Mouse (Mus musculus) thymus, adult 2 months (tissue): ENCODE measurements around the gene Ran.

Experiments used
- CTCF ChIP-seq: fragments of 200-500 bp; IDR thresholded peaks from 2 replicates; pipeline ENCODE4 v1.5.1; 2012; ENCODE audit warnings: mild to moderate bottlenecking, control low read depth, low read length, moderate library complexity, borderline replicate concordance; ENCODE audit not compliant: control insufficient read depth, poor library complexity, insufficient read depth; ENCODE audit errors: extremely low read depth
- POLR2A ChIP-seq: fragments of 200-500 bp; IDR thresholded peaks from 2 replicates; pipeline ENCODE4 v1.6.1; 2012; ENCODE audit warnings: mild to moderate bottlenecking, low read length, control low read depth, moderate library complexity; ENCODE audit not compliant: control insufficient read depth, poor library complexity, insufficient read depth; ENCODE audit errors: extremely low read depth

DNA sequence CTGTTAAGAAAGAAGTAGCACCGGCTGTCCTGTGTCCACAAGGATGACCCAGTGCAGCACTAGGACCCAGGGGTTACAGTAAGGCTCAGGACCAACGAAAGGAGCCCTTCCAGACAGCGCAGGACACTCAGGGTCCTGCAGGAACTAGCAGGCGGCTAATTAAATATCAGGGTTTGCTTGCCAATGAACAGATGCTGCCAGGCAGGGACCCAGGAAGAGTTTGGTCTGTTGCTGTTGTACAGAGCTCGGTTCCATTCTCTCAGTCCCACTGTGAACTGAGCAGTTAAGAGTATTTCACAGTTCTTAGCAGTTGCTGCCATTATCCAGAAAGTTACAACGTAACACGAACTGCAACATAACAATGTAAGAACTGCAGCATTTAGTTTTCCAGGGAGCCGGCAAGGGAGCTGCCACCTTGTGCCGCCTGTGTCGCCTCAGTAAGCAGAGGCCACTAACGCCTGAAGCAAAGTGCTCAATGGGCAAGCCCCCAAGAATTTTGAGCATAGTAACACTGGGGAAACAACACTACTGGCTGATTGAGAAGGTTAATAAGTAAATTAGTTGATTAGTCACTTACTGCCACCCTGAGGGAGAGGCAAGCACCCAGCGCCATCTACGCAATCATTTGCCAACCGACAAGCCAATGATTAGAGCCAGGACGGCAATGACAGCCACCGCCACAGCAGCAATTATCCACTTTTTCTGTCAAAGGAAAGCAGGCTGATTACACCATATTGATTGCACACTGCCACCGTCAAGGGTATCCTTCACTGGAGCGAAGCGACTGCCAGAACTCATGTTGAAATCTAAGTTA, 32.5 kb upstream of the Ran start:
- TF ChIP-seq CTCF (no peak), POLR2A (no peak)
